Mouse (Mus musculus): Measurements from ENCODE around the gene Lmntd1. TPM values are rescaled to one million over a fixed set of nuclear protein-coding genes. Genes with fewer than 3 reads are reported as not detected.

Gene Lmntd1
- polyA plus RNA-seq, 1 experiment from 2014 or later: not detected

DNA sequence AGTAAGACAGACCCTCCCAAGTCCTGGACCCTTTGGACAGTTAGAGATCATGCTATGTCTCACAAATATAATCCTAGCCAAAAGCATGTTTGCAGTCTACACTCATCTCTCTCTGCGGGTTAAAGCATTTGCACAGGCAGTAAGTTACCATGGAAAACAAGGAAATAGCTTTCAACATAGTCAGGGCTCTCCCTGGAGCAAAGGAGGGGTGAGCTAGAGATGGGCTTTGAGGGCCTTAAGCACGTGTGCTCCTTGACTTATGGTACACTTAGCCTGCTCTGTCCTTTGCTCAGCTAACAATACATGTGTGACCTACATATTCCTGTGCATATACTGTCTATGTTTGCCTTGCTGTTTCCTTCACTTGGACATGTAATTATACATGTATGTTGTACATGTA is 165.8 kb downstream of the Lmntd1 start:
- no peak overlapping the region for H3K27ac ChIP-seq (replicated peaks)
- no peaks in the 10 kb centered on the region for H3K4me1 ChIP-seq (replicated peaks)
- no peaks in the 10 kb centered on the region for H3K27me3 ChIP-seq
- H3K4me2 ChIP-seq: no peak overlapping the region
- H3K36me3 ChIP-seq (replicated peaks): no peaks in the 10 kb centered on the region
- H3K9me3 ChIP-seq (replicated peaks): no peaks in the 10 kb centered on the region
- H3K9ac ChIP-seq: no peak overlapping the region
- 26% methylated on average over 2 of the region's 2 CpGs for WGBS (ENCODE audit: insufficient replicate concordance)
- no peak overlapping the region for H3K4me3 ChIP-seq (replicated peaks)
- ATAC-seq (ENCODE audit: insufficient read depth): no peak

DNA sequence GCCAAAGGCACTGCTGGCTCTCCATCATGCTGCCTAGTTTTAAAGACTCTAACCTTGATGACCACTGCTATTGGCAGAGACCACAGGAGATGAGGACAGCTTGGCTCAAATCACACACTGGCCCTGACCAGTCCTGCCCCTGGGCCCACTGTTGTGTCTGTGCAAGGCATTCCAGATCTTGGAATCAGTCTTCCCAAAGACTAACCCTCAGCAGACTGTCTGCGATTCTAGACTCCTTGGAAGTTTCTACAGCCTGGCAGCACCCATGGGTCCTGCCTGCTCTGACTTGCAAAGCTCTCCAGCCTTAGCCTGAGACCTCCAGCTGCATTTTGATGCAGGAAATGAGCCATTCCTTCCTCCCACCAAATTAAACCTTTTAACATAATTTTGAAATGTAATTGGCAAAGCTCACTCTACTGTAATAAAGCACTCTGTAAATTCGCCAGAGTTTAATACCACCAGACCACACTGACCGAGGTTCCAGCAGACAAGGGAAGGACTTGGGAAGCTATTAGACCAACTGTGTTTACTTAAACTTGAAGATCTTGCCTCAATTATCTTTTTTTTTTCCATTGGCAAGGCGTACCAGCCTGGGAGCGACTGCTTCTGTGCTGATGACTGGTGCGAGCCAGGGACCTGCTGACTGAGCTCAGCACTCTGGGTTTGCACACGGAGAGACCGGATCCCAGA is 168.2 kb downstream of the Lmntd1 start:
- H3K4me3 ChIP-seq (replicated peaks): no peak overlapping the region
- H3K4me1 ChIP-seq (replicated peaks): no peaks in the 10 kb centered on the region
- no peak overlapping the region for H3K9ac ChIP-seq
- no peaks in the 10 kb centered on the region for H3K36me3 ChIP-seq (replicated peaks)
- ATAC-seq (ENCODE audit: insufficient read depth): no peak
- no peak overlapping the region for H3K4me2 ChIP-seq
- no peaks in the 10 kb centered on the region for H3K9me3 ChIP-seq (replicated peaks)
- 59% methylated on average over 8 of the region's 8 CpGs for WGBS (ENCODE audit: insufficient replicate concordance)
- H3K27ac ChIP-seq (replicated peaks): no peak overlapping the region
- H3K27me3 ChIP-seq: no peaks in the 10 kb centered on the region

DNA sequence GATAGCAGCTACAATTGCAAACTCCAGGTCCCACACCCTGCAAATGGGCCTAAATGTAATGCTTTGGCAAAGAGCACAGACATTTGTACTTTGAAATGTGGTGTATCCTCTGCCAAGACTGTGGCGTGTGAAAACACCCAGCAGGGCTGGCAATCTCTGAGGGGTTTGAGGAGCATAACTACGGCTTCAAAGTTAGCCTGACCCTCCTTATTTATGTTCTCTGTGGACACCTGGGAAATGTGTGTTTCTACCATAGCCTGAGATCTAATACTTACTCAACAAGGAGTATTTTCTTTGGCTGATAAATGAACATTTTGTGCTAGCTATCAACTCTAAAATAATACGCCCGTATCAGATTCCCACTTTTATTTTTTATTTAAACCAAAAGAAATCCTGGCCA is 168.7 kb downstream of the Lmntd1 start:
- Histone ChIP-seq H3K4me1 (replicated peaks) (no peaks in the 10 kb centered on the region), H3K36me3 (replicated peaks) (no peaks in the 10 kb centered on the region), H3K9me3 (replicated peaks) (no peaks in the 10 kb centered on the region), H3K4me3 (replicated peaks) (no peak overlapping the region), H3K27ac (replicated peaks) (no peak overlapping the region), H3K9ac (no peak overlapping the region), H3K4me2 (no peak overlapping the region), H3K27me3 (no peaks in the 10 kb centered on the region)
- no peak for ATAC-seq (ENCODE audit: insufficient read depth)
- 64% methylated on average over 4 of the region's 4 CpGs for WGBS (ENCODE audit: insufficient replicate concordance)

DNA sequence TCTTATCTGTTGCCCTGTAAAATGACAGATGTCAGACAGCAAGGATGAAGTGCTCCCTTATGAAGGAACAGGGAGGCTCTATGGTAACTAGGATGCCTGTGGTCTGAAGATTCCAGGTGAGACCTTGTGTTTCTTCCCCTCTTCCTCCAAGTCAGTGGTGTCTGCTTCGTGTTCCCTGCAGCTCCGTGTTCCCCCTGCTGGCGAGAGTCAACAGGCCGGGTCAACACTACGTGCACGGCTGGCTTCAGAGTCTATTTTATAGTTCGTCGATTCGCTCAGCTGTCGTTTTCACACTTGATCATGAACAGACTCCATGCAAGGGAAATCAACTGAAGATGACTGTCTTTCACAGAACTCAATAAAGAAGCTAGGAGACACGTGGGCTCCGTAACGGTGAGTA is 171.3 kb downstream of the Lmntd1 start:
- H3K4me1 ChIP-seq (replicated peaks): no peaks in the 10 kb centered on the region
- no peak for ATAC-seq (ENCODE audit: insufficient read depth)
- no peak overlapping the region for H3K4me2 ChIP-seq
- H3K36me3 ChIP-seq (replicated peaks): no peaks in the 10 kb centered on the region
- no peaks in the 10 kb centered on the region for H3K27me3 ChIP-seq
- no peak overlapping the region for H3K9ac ChIP-seq
- 52% methylated on average over 13 of the region's 13 CpGs for WGBS (ENCODE audit: insufficient replicate concordance)
- H3K27ac ChIP-seq (replicated peaks): no peak overlapping the region
- no peaks in the 10 kb centered on the region for H3K9me3 ChIP-seq (replicated peaks)
- no peak overlapping the region for H3K4me3 ChIP-seq (replicated peaks)

DNA sequence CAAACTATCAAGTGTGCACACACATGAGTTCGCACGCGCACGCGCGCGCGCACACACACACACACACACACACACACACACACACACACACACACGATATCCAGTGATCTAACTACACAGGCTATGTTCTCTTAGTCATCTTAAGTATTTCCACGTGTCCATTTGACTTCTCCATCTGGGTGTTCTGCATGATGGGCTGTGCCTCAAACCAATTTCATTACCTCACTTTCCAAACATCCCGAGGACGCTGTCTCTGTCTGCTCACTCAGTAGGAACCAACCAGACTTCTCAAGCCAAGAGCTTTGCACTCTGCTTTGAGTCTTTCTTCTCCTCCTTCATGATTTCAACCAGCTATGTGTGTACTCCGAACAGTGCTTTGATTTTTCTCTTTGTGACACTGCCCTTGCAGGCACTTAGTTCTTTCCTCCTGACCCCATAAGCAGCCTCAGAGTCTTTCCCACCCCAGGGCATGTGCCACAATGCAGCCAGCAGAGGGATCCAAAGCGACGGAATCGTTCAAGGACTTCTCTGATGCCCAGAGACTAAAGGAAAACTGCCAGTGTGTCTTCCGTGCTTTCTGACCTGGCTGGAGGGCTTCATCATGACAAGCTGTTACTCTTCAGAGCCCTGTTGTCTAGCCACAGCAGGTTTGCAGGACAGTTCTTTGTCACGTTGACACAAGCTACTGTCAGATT is 172.6 kb downstream of the Lmntd1 start:
- H3K36me3 ChIP-seq (replicated peaks): no peaks in the 10 kb centered on the region
- H3K9ac ChIP-seq: no peak overlapping the region
- no peak overlapping the region for H3K4me2 ChIP-seq
- H3K27me3 ChIP-seq: no peaks in the 10 kb centered on the region
- no peaks in the 10 kb centered on the region for H3K9me3 ChIP-seq (replicated peaks)
- 65% methylated on average over 18 of the region's 18 CpGs for WGBS (ENCODE audit: insufficient replicate concordance)
- no peak for ATAC-seq (ENCODE audit: insufficient read depth)
- H3K4me1 ChIP-seq (replicated peaks): no peaks in the 10 kb centered on the region
- H3K4me3 ChIP-seq (replicated peaks): no peak overlapping the region
- no peak overlapping the region for H3K27ac ChIP-seq (replicated peaks)

DNA sequence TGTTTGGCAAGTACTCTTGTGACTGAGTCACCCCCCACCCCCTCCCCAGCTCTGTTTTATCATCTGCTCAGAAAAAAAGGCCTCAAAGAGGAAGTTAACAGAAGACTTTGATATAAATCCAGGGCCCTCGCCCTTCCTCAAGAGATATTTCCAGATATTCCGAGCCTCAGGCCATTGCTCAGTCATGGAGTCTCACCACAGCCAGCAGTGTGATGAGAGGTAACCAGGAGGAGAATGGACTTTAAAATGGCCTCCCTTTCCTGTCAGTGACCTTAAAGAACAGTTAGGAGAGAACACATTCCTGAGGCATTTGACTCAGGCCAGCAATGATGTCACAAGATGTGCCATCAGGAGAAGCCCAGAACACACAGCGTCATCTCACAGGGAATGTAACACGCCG is 175.3 kb downstream of the Lmntd1 start:
- Histone ChIP-seq H3K4me1 (replicated peaks) (no peaks in the 10 kb centered on the region), H3K4me2 (no peak overlapping the region), H3K27ac (replicated peaks) (no peak overlapping the region), H3K36me3 (replicated peaks) (no peaks in the 10 kb centered on the region), H3K9ac (no peak overlapping the region), H3K27me3 (no peaks in the 10 kb centered on the region), H3K9me3 (replicated peaks) (no peaks in the 10 kb centered on the region), H3K4me3 (replicated peaks) (no peak overlapping the region)
- 58% methylated on average over 5 of the region's 5 CpGs for WGBS (ENCODE audit: insufficient replicate concordance)
- no peak for ATAC-seq (ENCODE audit: insufficient read depth)

DNA sequence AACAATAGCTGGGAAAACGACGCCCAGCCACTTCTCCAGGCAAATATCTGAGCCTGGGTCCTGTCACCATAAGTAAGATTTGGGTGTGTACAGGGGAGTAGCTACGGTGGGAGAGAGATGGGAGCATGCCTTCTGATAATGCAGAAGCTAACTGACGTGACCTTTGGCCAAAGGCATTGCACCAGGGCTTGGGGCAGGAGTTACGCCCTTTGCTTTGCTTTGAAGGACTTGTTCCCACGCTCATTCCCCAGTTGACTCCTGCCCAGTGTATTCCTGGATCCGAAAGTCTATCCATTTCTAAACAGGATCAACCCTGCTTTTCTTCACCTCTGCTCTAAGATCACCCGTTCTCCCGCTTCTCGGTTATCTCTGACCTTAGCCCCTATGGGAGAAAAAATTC is 178.4 kb downstream of the Lmntd1 start:
- no peaks in the 10 kb centered on the region for H3K27me3 ChIP-seq
- 49% methylated on average over 10 of the region's 10 CpGs for WGBS (ENCODE audit: insufficient replicate concordance)
- ATAC-seq (ENCODE audit: insufficient read depth): no peak
- H3K4me3 ChIP-seq (replicated peaks): no peak overlapping the region
- no peak overlapping the region for H3K9ac ChIP-seq
- no peak overlapping the region for H3K4me2 ChIP-seq
- no peaks in the 10 kb centered on the region for H3K4me1 ChIP-seq (replicated peaks)
- H3K9me3 ChIP-seq (replicated peaks): no peaks in the 10 kb centered on the region
- no peak overlapping the region for H3K27ac ChIP-seq (replicated peaks)
- no peaks in the 10 kb centered on the region for H3K36me3 ChIP-seq (replicated peaks)

DNA sequence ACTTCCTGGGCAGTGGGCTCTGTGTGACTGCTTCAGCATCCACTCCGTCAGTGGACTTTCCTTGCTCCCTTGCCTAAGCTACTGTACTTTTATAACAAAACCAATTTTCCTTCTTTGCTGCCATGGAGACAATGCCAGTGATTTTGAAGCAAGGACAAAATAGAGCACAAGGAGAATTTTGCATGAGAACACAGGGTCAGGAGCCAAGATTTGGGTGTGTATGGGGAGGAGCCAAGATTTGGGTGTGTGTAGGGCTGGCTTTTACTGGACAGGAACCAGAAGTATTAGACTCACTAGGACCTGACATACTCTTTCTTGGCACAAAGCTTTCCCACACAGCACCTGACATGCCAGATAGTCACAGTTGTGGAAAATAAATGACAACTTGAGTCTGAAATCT is 179.0 kb downstream of the Lmntd1 start:
- H3K36me3 ChIP-seq (replicated peaks): no peaks in the 10 kb centered on the region
- no peak overlapping the region for H3K27ac ChIP-seq (replicated peaks)
- no peak overlapping the region for H3K4me3 ChIP-seq (replicated peaks)
- no peaks in the 10 kb centered on the region for H3K4me1 ChIP-seq (replicated peaks)
- 59% methylated on average over 1 of the region's 1 CpGs for WGBS (ENCODE audit: insufficient replicate concordance)
- no peak overlapping the region for H3K9ac ChIP-seq
- H3K9me3 ChIP-seq (replicated peaks): no peaks in the 10 kb centered on the region
- H3K4me2 ChIP-seq: no peak overlapping the region
- no peak for ATAC-seq (ENCODE audit: insufficient read depth)
- no peaks in the 10 kb centered on the region for H3K27me3 ChIP-seq

DNA sequence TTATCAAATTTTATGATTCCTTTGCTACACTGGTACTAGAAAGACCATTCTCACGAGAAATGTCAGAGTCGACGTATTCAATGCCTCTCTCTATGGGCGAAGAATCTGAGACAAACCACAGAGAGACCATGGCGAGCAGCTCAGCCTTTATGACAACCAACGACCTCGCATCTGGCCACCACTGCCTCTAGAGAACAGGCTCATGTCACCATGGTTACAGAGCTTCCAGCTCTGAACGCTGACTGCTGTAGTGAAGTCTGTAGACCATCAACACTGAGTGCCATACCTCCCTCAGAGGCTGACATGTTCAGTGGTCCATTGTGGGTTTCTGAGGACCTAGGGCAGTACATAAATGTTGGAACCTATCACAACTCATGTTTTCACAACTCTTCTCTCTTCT is 180.2 kb downstream of the Lmntd1 start:
- H3K9me3 ChIP-seq (replicated peaks): no peaks in the 10 kb centered on the region
- H3K27ac ChIP-seq (replicated peaks): no peak overlapping the region
- no peaks in the 10 kb centered on the region for H3K36me3 ChIP-seq (replicated peaks)
- H3K4me1 ChIP-seq (replicated peaks): no peaks in the 10 kb centered on the region
- 64% methylated on average over 8 of the region's 8 CpGs for WGBS (ENCODE audit: insufficient replicate concordance)
- H3K4me2 ChIP-seq: no peak overlapping the region
- no peak for ATAC-seq (ENCODE audit: insufficient read depth)
- no peak overlapping the region for H3K4me3 ChIP-seq (replicated peaks)
- H3K9ac ChIP-seq: no peak overlapping the region
- H3K27me3 ChIP-seq: no peaks in the 10 kb centered on the region

DNA sequence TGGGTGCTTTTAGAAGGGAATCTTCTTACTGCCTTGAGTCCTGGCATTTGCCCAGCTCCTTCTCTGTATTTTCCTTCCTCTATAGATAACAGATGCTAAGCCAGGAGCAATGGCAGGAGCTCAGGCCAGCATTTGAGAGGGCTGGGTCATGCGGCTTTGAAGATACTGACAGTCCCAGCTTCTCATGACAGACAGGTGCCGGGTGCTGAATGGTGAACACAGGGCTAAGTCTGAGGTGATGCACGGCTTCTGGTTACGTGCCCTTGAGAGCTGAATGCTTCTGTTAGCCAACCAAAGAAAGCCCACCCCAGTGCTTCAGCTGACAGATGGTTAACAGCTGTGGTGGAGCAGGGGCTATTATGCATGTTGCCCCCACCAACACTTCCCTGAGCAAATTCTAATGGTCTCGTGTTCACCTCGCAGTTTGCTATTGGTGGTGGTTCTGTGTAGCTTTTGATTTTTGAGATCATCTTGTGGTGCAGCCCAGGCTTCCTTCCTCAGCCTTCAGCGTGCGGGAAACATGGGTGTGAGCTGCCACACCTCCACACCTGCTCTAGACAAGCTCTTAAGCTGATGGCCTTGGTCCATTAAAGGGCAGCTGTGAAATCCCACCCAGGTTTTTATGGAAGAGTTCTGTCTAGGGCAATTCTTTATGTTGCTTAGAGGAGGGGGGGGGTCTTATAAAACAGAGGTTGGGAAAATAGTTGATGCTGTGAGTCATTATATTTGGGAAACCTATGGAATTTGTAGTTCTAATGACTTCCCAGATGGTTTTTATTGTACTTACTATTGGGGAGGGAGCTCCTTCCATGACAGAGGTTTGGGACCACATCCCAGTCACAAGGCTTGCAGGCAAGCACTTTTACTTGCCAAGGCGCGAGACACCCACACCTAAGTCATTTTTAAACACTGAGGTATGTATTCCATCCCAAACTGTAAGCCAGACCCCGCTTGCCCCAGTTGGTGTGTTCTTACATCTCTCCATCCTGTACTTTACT is 181.1 kb downstream of the Lmntd1 start:
- WGBS (ENCODE audit: insufficient replicate concordance): 69% methylated on average over 11 of the region's 11 CpGs

DNA sequence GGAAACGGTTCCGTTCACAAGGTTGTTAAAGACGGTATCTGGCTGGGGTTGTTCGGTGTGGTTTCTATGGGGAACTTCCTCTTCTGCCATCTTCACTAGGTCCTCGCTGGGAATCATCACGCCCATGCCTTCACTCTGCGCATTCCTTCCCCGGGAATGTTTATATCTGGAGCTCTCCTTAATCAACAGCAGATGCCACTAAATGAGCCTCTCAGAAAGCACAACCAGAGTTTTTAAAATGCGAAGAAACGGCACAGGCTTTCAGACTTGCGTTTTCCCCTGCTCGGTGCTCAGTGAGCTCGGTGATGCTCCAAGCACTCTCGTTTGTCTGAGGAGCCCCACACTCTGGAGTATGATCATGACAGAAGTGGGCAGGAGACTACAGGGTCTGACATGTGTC is 182.4 kb downstream of the Lmntd1 start:
- H3K9ac ChIP-seq: no peak overlapping the region
- H3K4me2 ChIP-seq: no peak overlapping the region
- no peaks in the 10 kb centered on the region for H3K4me1 ChIP-seq (replicated peaks)
- H3K9me3 ChIP-seq (replicated peaks): no peaks in the 10 kb centered on the region
- no peak overlapping the region for H3K4me3 ChIP-seq (replicated peaks)
- ATAC-seq (ENCODE audit: insufficient read depth): no peak
- WGBS (ENCODE audit: insufficient replicate concordance): 53% methylated on average over 14 of the region's 14 CpGs
- H3K27me3 ChIP-seq: no peaks in the 10 kb centered on the region
- H3K36me3 ChIP-seq (replicated peaks): no peaks in the 10 kb centered on the region
- no peak overlapping the region for H3K27ac ChIP-seq (replicated peaks)

More for the DNA sequence above, 181.1 kb downstream of the Lmntd1 start:
- Histone ChIP-seq H3K4me1 (replicated peaks) (no peaks in the 10 kb centered on the region), H3K4me3 (replicated peaks) (no peak overlapping the region), H3K36me3 (replicated peaks) (no peaks in the 10 kb centered on the region), H3K9ac (no peak overlapping the region), H3K9me3 (replicated peaks) (no peaks in the 10 kb centered on the region), H3K4me2 (no peak overlapping the region), H3K27ac (replicated peaks) (no peak overlapping the region), H3K27me3 (no peaks in the 10 kb centered on the region)
- no peak for ATAC-seq (ENCODE audit: insufficient read depth)
